Mouse (Mus musculus) ES-Bruce4 (cell line): Measurements from ENCODE around the gene Pum1. TPM values are rescaled to one million over a fixed set of nuclear protein-coding genes. Genes with fewer than 3 reads are reported as not detected.
"Not testable (repeated sequence)": the region's sequence is repeated elsewhere in the genome, so short reads cannot be mapped to it uniquely, and the experiment has no call there.

Experiments used
- H3K27ac ChIP-seq: 2 replicates; pipeline ENCODE4 v1.5.1; 2012; ENCODE audit warnings: low read length, inconsistent platforms; ENCODE audit not compliant: insufficient read depth
- H3K27me3 ChIP-seq: 2 replicates; pipeline ENCODE4 v1.6.1; 2012; ENCODE audit warnings: mild to moderate bottlenecking, low read length, inconsistent platforms; ENCODE audit not compliant: control insufficient read depth, poor library complexity, insufficient read depth, severe bottlenecking
- H3K36me3 ChIP-seq: 2 replicates; pipeline ENCODE4 v1.6.1; 2012; ENCODE audit warnings: inconsistent platforms, mild to moderate bottlenecking, low read length, moderate library complexity; ENCODE audit not compliant: control insufficient read depth, poor library complexity, insufficient read depth, severe bottlenecking
- H3K4me1 ChIP-seq: one replicate; pipeline ENCODE4 v1.8.1; 2011; ENCODE audit warnings: low read length; ENCODE audit not compliant: control insufficient read depth, insufficient read depth
- H3K4me3 ChIP-seq: 2 replicates; pipeline ENCODE4 v1.5.1; 2011; ENCODE audit warnings: low read depth, mild to moderate bottlenecking, low read length
- H3K9ac ChIP-seq: 2 replicates; pipeline ENCODE4 v1.6.1; 2012; ENCODE audit warnings: low read depth, mild to moderate bottlenecking, inconsistent platforms; ENCODE audit not compliant: poor library complexity, severe bottlenecking
- H3K9me3 ChIP-seq: replicated peaks from 2 replicates; pipeline ENCODE4 v1.6.1; 2012; ENCODE audit warnings: mild to moderate bottlenecking, low read length, inconsistent platforms; ENCODE audit not compliant: control insufficient read depth, poor library complexity, insufficient read depth, severe bottlenecking
- CTCF ChIP-seq: IDR thresholded peaks from one replicate; pipeline ENCODE4 v1.8.1; 2011; ENCODE audit warnings: low read depth, low read length
- EP300 ChIP-seq: IDR thresholded peaks from 2 replicates; pipeline ENCODE4 v1.6.1; 2011; ENCODE audit warnings: low read depth, low read length; ENCODE audit not compliant: insufficient read depth
- POLR2A ChIP-seq: IDR thresholded peaks from one replicate; pipeline ENCODE4 v1.8.1; 2011; ENCODE audit warnings: low read length; ENCODE audit not compliant: insufficient read depth
- polyA plus RNA-seq: library from polyadenylated mRNA; stranded (reverse); fragments of >200 nt; gene quantifications from 2 replicates; pipeline ENCODE4 v1.2.4, GENCODE M21; 2011; ENCODE audit warnings: low read depth; ENCODE audit not compliant: missing spikeins, insufficient read depth, insufficient read length

The Pum1 gene
- polyA plus RNA-seq, 1 experiment = 111 TPM

DNA sequence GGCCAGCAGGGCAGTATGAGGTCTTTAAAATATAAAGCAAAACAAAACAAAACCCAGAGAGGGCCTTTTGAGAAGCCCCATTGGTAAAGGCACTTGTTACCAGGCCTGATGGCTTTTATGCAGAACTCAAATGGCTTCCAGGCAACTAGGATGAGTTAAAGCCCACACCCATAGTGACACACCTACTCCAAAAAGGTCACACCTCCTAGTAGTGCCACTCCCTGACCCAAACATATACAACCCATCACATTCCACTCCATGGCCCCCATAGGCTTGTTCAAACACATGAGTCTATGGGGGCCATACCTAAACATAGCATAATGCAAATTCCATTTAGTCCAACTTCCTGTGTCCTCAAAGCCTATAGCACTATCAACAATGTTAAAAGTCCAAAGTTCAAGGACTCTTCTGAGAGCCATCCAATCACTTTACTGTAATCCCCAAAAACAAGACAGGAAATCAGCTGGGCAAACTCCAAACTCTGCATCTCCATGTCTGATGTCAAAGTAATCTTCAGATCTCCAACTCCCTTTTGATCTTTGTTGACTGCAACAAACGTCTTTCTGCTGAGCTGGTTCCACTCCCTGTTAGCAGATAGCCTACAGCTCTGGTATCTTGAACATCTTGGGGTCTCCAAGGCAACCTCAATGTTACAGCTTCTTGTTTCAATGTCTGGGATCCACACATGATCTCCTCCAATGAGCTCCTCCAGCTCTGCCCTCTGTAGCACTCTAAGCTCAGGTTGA is 5.1 kb upstream of the Pum1 start:
- Histone ChIP-seq H3K27ac (peak overlapping the region; percentile 68), H3K4me1 (peaks cover 2% of the 10 kb centered on the region), H3K9ac (no peak overlapping the region), H3K4me3 (no peak overlapping the region), H3K36me3 (no peaks in the 10 kb centered on the region), H3K27me3 (no peaks in the 10 kb centered on the region), H3K9me3 (no peaks in the 10 kb centered on the region)
- TF ChIP-seq POLR2A (no peak), CTCF (no peak), EP300 (peak; percentile 59; the same call in 1 of the 2 replicates)

DNA sequence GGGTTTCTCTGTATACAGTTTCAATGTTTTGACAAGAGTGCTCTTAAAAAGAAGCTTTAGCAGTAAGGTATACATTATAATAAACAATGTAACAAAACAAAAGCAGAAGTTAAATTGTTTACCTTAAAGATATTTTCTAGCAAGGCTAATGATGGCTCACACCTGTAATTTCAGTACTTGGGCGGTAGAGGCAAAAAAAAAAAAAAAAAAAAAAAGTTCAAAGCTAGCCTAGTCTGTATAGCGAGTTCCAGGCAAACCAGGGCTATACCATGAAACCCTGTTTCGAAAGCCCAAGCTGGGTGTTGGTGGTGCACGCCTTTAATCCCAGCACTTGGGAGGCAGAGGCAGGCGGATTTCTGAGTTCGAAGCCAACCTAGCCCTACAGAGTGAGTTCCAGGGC is 3.7 kb upstream of the Pum1 start:
- Histone ChIP-seq H3K27ac (peak overlapping the region; percentile 95), H3K27me3 (no peaks in the 10 kb centered on the region), H3K36me3 (peaks cover 2% of the 10 kb centered on the region; the same call in 1 of the 2 replicates), H3K4me1 (peaks cover 2% of the 10 kb centered on the region), H3K9me3 (no peaks in the 10 kb centered on the region), H3K9ac (peak overlapping the region; percentile 51), H3K4me3 (no peak overlapping the region)
- TF ChIP-seq POLR2A = no peak
- TF ChIP-seq EP300 = no peak
- no peak for TF ChIP-seq CTCF

DNA sequence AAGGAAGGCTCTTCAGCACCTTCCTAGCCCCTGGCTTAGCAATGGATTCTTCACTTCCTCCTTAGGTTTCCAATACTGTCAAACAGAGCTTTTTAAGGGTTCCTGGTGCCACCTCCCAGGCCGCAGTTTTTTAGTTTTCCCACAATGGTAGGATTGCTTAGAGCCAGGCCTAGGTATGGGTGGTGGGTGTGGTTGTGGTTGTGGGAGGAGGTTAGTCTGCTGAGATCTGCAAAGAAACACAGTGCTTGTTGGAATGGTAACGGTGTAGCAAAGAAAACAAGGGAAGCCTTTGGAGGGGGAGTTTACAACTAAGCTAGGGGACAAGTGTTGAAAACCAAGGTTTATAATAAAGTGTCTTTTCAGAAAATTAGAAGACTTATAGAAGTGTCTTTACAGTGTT is 3.0 kb upstream of the Pum1 start:
- H3K4me1 ChIP-seq = peaks cover 2% of the 10 kb centered on the region
- TF ChIP-seq CTCF = no peak
- H3K4me3 ChIP-seq = no peak overlapping the region
- no peaks in the 10 kb centered on the region for H3K27me3 ChIP-seq
- peak overlapping the region; percentile 95 for H3K27ac ChIP-seq
- peaks cover 2% of the 10 kb centered on the region; the same call in 1 of the 2 replicates for H3K36me3 ChIP-seq
- no peaks in the 10 kb centered on the region for H3K9me3 ChIP-seq
- peak overlapping the region; percentile 51 for H3K9ac ChIP-seq

DNA sequence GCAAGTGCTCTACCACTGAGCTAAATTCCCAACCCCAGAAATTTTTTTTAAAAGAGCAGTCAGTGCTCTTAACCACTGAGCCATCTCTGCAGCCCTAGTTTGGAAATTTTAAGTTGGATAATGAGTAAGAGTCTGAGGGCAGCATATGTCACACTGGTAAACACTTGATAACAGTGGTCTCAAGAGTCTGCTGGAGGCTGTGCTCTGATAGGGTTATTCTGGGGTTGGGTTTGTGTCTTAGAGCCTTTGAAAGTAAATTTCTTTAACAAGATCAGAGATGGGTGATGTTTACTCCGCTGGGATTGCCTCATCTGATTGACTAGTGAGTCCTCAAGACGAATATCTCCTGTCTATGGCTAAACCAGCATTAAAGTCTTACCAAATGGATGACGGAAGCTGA is 2.0 kb upstream of the Pum1 start:
- Histone ChIP-seq H3K4me3 (no peak overlapping the region), H3K36me3 (peaks cover 2% of the 10 kb centered on the region), H3K27ac (peak overlapping the region; percentile 75), H3K9me3 (no peaks in the 10 kb centered on the region), H3K27me3 (no peaks in the 10 kb centered on the region), H3K4me1 (peaks cover 1% of the 10 kb centered on the region), H3K9ac (0 out of 2 replicates have a peak overlapping the region, but pooled peaks have one; percentile 12)
- no peak for TF ChIP-seq CTCF
- no peak for TF ChIP-seq EP300
- no peak for TF ChIP-seq POLR2A

DNA sequence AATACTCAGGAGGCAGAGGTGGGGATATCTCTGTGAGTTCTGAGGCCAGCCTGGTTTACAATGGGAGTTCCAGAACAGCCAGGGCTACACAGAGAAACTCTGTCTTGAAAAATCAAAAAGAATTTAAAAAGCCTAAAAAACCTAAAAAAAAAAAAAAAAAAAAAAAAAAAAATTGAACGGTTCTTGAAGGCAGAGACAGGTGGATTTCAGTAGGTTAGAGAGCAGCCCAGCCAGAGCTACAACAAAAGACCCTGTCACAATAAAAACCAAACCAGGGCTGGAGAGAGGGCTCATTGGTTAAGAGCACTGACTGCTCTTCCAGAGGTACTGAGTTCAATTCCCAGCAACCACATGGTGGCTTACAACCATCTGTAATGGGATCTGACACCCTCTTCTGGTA is 816 bp upstream of the Pum1 start:
- not testable (repeated sequence) for H3K36me3 ChIP-seq, H3K9me3 ChIP-seq, H3K4me1 ChIP-seq, H3K4me3 ChIP-seq, H3K27me3 ChIP-seq
- Histone ChIP-seq H3K27ac (peak overlapping the region; percentile 78), H3K9ac (peak overlapping the region; percentile 97)

DNA sequence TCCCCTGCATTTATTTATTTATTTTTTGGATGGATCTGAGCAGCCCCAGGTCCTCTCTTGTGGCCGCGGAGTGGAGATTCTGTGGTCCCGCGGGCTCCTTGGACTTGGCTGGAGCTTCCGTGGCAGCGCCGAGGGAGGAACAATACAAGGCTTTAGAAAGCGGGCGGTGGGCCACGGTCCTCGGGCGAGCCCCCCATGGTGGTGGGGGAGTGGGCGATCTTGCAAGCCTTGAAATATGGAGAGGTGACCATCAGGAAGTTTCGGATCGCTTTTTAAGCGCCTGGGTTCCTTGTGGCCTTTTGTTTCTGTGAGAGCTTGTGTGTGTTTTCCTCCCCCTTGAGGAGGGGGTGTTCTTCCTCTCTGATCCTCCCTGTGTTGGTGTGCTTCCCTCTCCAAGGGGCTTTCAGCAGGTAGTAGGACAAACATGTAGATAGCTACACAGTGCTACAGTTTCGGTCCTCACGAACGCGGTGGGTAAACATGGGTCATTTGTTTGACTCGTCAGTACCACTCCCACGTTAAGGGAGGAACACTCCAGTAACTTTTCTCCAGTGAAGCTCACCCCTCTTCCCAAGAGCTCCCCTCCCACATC is 785 bp downstream of the Pum1 start:
- no peaks in the 10 kb centered on the region for H3K4me1 ChIP-seq
- H3K27me3 ChIP-seq = no peaks in the 10 kb centered on the region
- peak overlapping the region; percentile 100 for H3K4me3 ChIP-seq
- H3K27ac ChIP-seq = peak overlapping the region; percentile 82
- H3K9me3 ChIP-seq = no peaks in the 10 kb centered on the region
- H3K9ac ChIP-seq = peak overlapping the region; percentile 97
- H3K36me3 ChIP-seq = peaks cover 20% of the 10 kb centered on the region
- no peak for TF ChIP-seq POLR2A
